Mouse (Mus musculus) embryonic facial prominence, embryonic 15.5 days (tissue): ENCODE measurements at regions not wholly inside any gene's neighbourhood (a gene's known extent, or its start where the extent isn't known, plus 50 kb on each side); places are given as distances from the start of the nearest gene placed in this dataset.

Source experiments
- ATAC-seq: fragments of 200-750 bp; cut with Nextera tagmentation; 2 replicates; pipeline ENCODE4 v1.8.0; 2017; ENCODE audit warnings: low read depth, moderate TSS enrichment; ENCODE audit not compliant: insufficient number of reproducible peaks, low FRiP score, low TSS enrichment
- H3K27ac ChIP-seq: fragments of 300-500 bp; sonication (generic); replicated peaks from 2 replicates; pipeline ENCODE4 v1.5.1; 2015; ENCODE audit warnings: mild to moderate bottlenecking, inconsistent platforms
- H3K27me3 ChIP-seq: fragments of 300-500 bp; sonication (generic); 2 replicates; pipeline ENCODE4 v1.6.1; 2015; ENCODE audit warnings: inconsistent platforms
- H3K36me3 ChIP-seq: fragments of 300-500 bp; sonication (generic); 2 replicates; pipeline ENCODE4 v1.6.1; 2015; ENCODE audit warnings: mild to moderate bottlenecking, inconsistent platforms
- H3K4me1 ChIP-seq: fragments of 300-500 bp; sonication (generic); 2 replicates; pipeline ENCODE4 v1.6.1; 2015; ENCODE audit warnings: inconsistent platforms
- H3K4me2 ChIP-seq: fragments of 300-500 bp; sonication (generic); replicated peaks from 2 replicates; pipeline ENCODE4 v1.6.1; 2015; ENCODE audit warnings: mild to moderate bottlenecking, inconsistent platforms
- H3K4me3 ChIP-seq: fragments of 300-500 bp; sonication (generic); replicated peaks from 2 replicates; pipeline ENCODE4 v1.5.1; 2015; ENCODE audit warnings: mild to moderate bottlenecking, inconsistent platforms
- H3K9ac ChIP-seq: fragments of 300-500 bp; sonication (generic); 2 replicates; pipeline ENCODE4 v1.6.1; 2015; ENCODE audit warnings: inconsistent platforms
- H3K9me3 ChIP-seq: fragments of 300-500 bp; sonication (generic); replicated peaks from 2 replicates; pipeline ENCODE4 v1.6.1; 2016; ENCODE audit warnings: inconsistent platforms
- whole genome bisulfite sequencing: fragments of 180-500 bp; shearing (Covaris S2); methylation state at CpG from one replicate; pipeline ENCODE4 v1.1.7; 2015; 5-methylcytosine and 5-hydroxymethylcytosine counted together

GRCm38 (mm10) chr8:44334323-44334993, 600.8 kb upstream of the Fat1 start:
- Histone ChIP-seq H3K4me2 (no peak overlapping the region), H3K9me3 (no peaks in the 10 kb centered on the region), H3K4me1 (no peaks in the 10 kb centered on the region), H3K9ac (no peak overlapping the region), H3K27ac (no peak overlapping the region), H3K27me3 (no peaks in the 10 kb centered on the region), H3K36me3 (no peaks in the 10 kb centered on the region), H3K4me3 (no peak overlapping the region)
- no peak for ATAC-seq
- WGBS = 61% methylated on average over 6 of the region's 6 CpGs

- no peak overlapping the region for H3K27ac ChIP-seq
- no peaks in the 10 kb centered on the region for H3K9me3 ChIP-seq
- H3K4me2 ChIP-seq = no peak overlapping the region
- 86% methylated on average over 2 of the region's 2 CpGs for WGBS
- ATAC-seq = no peak
- no peaks in the 10 kb centered on the region for H3K27me3 ChIP-seq
- H3K4me3 ChIP-seq = no peak overlapping the region
- H3K4me1 ChIP-seq = no peaks in the 10 kb centered on the region
- H3K36me3 ChIP-seq = no peaks in the 10 kb centered on the region
- H3K9ac ChIP-seq = no peak overlapping the region
These were observed 591.8 kb upstream of the Fat1 start for GRCm38 (mm10) chr8:44343401-44343800.

GRCm38 (mm10) chr8:44343924-44344323, 591.3 kb upstream of the Fat1 start:
- 28% methylated on average over 2 of the region's 2 CpGs for WGBS
- no peak for ATAC-seq
- no peak overlapping the region for H3K9ac ChIP-seq

GRCm38 (mm10) chr8:44347412-44347811, 587.8 kb upstream of the Fat1 start:
- no peak for ATAC-seq
- WGBS = 82% methylated on average over 1 of the region's 1 CpGs
- H3K9ac ChIP-seq = no peak overlapping the region

More at GRCm38 (mm10) chr8:44343924-44344323, 591.3 kb upstream of the Fat1 start:
- Histone ChIP-seq H3K27ac (no peak overlapping the region; the same call in 1 of the 2 replicates), H3K4me3 (no peak overlapping the region), H3K9me3 (no peaks in the 10 kb centered on the region), H3K4me2 (no peak overlapping the region), H3K27me3 (no peaks in the 10 kb centered on the region), H3K36me3 (no peaks in the 10 kb centered on the region), H3K4me1 (no peaks in the 10 kb centered on the region)

GRCm38 (mm10) chr8:44373987-44374386, 561.3 kb upstream of the Fat1 start:
- H3K36me3 ChIP-seq = no peaks in the 10 kb centered on the region
- ATAC-seq = no peak
- H3K9ac ChIP-seq = no peak overlapping the region
- H3K4me2 ChIP-seq = no peak overlapping the region
- no peak overlapping the region for H3K27ac ChIP-seq
- H3K4me1 ChIP-seq = no peaks in the 10 kb centered on the region
- no peaks in the 10 kb centered on the region for H3K9me3 ChIP-seq
- WGBS = 62% methylated on average over 6 of the region's 6 CpGs
- H3K27me3 ChIP-seq = no peaks in the 10 kb centered on the region
- no peak overlapping the region for H3K4me3 ChIP-seq

More at GRCm38 (mm10) chr8:44347412-44347811, 587.8 kb upstream of the Fat1 start:
- no peak overlapping the region for H3K27ac ChIP-seq
- no peaks in the 10 kb centered on the region for H3K4me1 ChIP-seq
- no peaks in the 10 kb centered on the region for H3K27me3 ChIP-seq
- H3K4me3 ChIP-seq = no peak overlapping the region
- no peaks in the 10 kb centered on the region for H3K9me3 ChIP-seq
- H3K4me2 ChIP-seq = no peak overlapping the region
- no peaks in the 10 kb centered on the region for H3K36me3 ChIP-seq

GRCm38 (mm10) chr8:44377731-44378130, 557.5 kb upstream of the Fat1 start:
- Histone ChIP-seq H3K27me3 (no peaks in the 10 kb centered on the region), H3K4me1 (no peaks in the 10 kb centered on the region)
- WGBS = 70% methylated on average over 3 of the region's 3 CpGs

GRCm38 (mm10) chr8:44408462-44408861, 526.8 kb upstream of the Fat1 start:
- H3K4me2 ChIP-seq = no peak overlapping the region
- no peaks in the 10 kb centered on the region for H3K27me3 ChIP-seq
- no peak overlapping the region for H3K27ac ChIP-seq
- ATAC-seq = no peak
- H3K36me3 ChIP-seq = no peaks in the 10 kb centered on the region
- H3K9ac ChIP-seq = no peak overlapping the region
- no peaks in the 10 kb centered on the region for H3K4me1 ChIP-seq
- H3K4me3 ChIP-seq = no peak overlapping the region
- 95% methylated on average over 6 of the region's 6 CpGs for WGBS
- no peaks in the 10 kb centered on the region for H3K9me3 ChIP-seq

More at GRCm38 (mm10) chr8:44377731-44378130, 557.5 kb upstream of the Fat1 start:
- Histone ChIP-seq H3K27ac (no peak overlapping the region), H3K36me3 (no peaks in the 10 kb centered on the region), H3K9ac (no peak overlapping the region), H3K4me3 (no peak overlapping the region), H3K9me3 (no peaks in the 10 kb centered on the region), H3K4me2 (no peak overlapping the region)
- no peak for ATAC-seq

- 90% methylated on average over 3 of the region's 3 CpGs for WGBS
- H3K36me3 ChIP-seq = no peaks in the 10 kb centered on the region
- no peaks in the 10 kb centered on the region for H3K9me3 ChIP-seq
- no peaks in the 10 kb centered on the region for H3K27me3 ChIP-seq
- H3K4me2 ChIP-seq = no peak overlapping the region
- ATAC-seq = no peak
- H3K4me3 ChIP-seq = no peak overlapping the region
- H3K9ac ChIP-seq = no peak overlapping the region
- no peaks in the 10 kb centered on the region for H3K4me1 ChIP-seq
- H3K27ac ChIP-seq = no peak overlapping the region
These were observed 525.0 kb upstream of the Fat1 start for GRCm38 (mm10) chr8:44410261-44410660.

GRCm38 (mm10) chr8:44418003-44418402, 517.2 kb upstream of the Fat1 start:
- no peak overlapping the region for H3K4me3 ChIP-seq
- no peak overlapping the region for H3K9ac ChIP-seq
- no peaks in the 10 kb centered on the region for H3K4me1 ChIP-seq
- ATAC-seq = no peak
- no peak overlapping the region for H3K27ac ChIP-seq
- H3K4me2 ChIP-seq = no peak overlapping the region
- H3K36me3 ChIP-seq = no peaks in the 10 kb centered on the region
- H3K27me3 ChIP-seq = no peaks in the 10 kb centered on the region
- WGBS = 81% methylated on average over 8 of the region's 8 CpGs
- H3K9me3 ChIP-seq = no peaks in the 10 kb centered on the region

GRCm38 (mm10) chr8:44455433-44455832, 479.8 kb upstream of the Fat1 start:
- no peaks in the 10 kb centered on the region for H3K27me3 ChIP-seq
- H3K9ac ChIP-seq = no peak overlapping the region
- no peaks in the 10 kb centered on the region for H3K36me3 ChIP-seq
- no peak overlapping the region for H3K4me3 ChIP-seq
- no peak overlapping the region for H3K27ac ChIP-seq
- WGBS = 68% methylated on average over 3 of the region's 3 CpGs
- no peak overlapping the region for H3K4me2 ChIP-seq
- no peaks in the 10 kb centered on the region for H3K4me1 ChIP-seq
- H3K9me3 ChIP-seq = no peaks in the 10 kb centered on the region
- ATAC-seq = no peak

- Histone ChIP-seq H3K4me1 (no peaks in the 10 kb centered on the region), H3K27me3 (no peaks in the 10 kb centered on the region), H3K9me3 (no peaks in the 10 kb centered on the region), H3K36me3 (no peaks in the 10 kb centered on the region), H3K4me2 (no peak overlapping the region), H3K4me3 (no peak overlapping the region), H3K27ac (no peak overlapping the region), H3K9ac (no peak overlapping the region)
- 56% methylated on average over 7 of the region's 7 CpGs for WGBS
- ATAC-seq = peak; percentile 60; the same call in 1 of the 2 replicates
These were observed 478.9 kb upstream of the Fat1 start for GRCm38 (mm10) chr8:44456336-44456735.
